Mouse (Mus musculus): ENCODE results near the gene E130114P18Rik. TPM values are rescaled to one million over a fixed set of nuclear protein-coding genes. Genes with fewer than 3 reads are reported as not detected.

The E130114P18Rik gene
- total and polyA plus RNA-seq, 2 experiments from 2014 or later = 15.2 to 19.3 TPM

DNA sequence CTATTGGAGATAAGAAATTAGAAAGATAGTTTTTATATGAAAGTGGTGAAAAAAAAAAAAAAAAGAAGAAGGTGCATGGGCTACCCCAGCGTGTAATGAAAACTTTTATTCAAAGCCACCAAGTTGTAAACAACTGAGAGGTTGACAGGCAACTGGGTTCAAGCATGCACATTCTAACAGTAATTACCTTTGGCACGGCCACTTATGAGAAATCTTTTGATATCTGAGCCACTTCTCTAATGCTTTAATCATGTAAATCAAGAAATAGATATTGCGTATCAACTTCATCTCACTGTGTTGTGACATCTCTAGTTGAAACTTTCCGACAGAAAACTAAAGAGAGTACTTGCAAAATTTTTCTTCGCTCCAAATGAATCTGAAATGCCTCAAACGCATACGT lies 192.7 kb downstream of the E130114P18Rik start:
- TF ChIP-seq CTCF (IDR thresholded peaks at IDR 0.05; ENCODE audit: low read depth) = no peak
- no peaks in the 10 kb centered on the region for H3K9me3 ChIP-seq (ENCODE audit: low read length)
- no peaks in the 10 kb centered on the region for H3K27me3 ChIP-seq (ENCODE audit: insufficient read depth, low read length)
- H3K4me3 ChIP-seq (ENCODE audit: low read depth, low read length) = no peak overlapping the region
- no peak overlapping the region for H3K4me2 ChIP-seq (ENCODE audit: low read depth)
- DNase-seq (no peak), ATAC-seq (no peak)
- no peak overlapping the region for H3K9ac ChIP-seq
- H3K27ac ChIP-seq (ENCODE audit: low read depth, low read length) = no peak overlapping the region
- H3K36me3 ChIP-seq (ENCODE audit: insufficient read depth) = no peaks in the 10 kb centered on the region
- 0 out of 2 replicates have a peak, but pooled peaks cover 4% of the 10 kb centered on the region for H3K4me1 ChIP-seq (ENCODE audit: insufficient read depth)
- WGBS = 31% methylated on average over 7 of the region's 7 CpGs

DNA sequence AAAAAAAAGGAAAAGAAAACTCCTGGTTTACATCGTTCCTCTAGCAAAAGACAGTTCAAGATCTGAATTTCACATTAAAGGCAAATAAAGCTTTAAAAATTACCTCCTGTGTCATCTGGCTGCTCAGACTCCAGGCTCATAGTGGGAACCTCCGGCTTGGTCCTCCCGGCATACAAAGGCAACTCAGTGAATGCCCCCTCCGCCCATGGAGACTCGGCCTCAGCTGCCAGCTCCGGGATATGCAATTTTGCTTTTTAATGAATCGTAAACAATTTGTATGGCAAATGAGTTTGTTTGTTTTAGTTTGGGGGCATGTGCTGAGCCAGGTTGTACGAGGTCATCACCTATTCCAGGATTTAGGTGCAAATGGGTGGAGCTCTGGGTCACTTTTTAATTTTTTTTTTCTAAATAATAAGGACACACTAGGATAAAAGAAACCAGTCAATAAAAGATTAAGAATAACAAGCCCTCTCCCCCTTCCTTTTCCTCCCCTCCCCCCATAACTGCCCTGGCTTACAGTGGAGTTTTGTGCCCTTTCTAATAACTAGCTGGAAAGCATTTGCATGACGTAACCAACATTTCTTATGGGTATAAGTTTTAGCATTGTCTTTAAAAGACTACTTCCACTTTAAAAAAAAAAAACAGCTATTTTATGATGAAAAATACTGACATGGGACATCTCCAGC lies 193.3 kb downstream of the E130114P18Rik start:
- Histone ChIP-seq H3K4me3 (ENCODE audit: low read depth, low read length) (peak overlapping the region; percentile 31), H3K9me3 (ENCODE audit: low read length) (no peaks in the 10 kb centered on the region), H3K4me2 (ENCODE audit: low read depth) (peak overlapping the region; percentile 47), H3K9ac (peak overlapping the region; percentile 56), H3K27ac (ENCODE audit: low read depth, low read length) (peak overlapping the region; percentile 65), H3K27me3 (ENCODE audit: insufficient read depth, low read length) (no peaks in the 10 kb centered on the region), H3K4me1 (ENCODE audit: insufficient read depth) (0 out of 2 replicates have a peak, but pooled peaks cover 6% of the 10 kb centered on the region), H3K36me3 (ENCODE audit: insufficient read depth) (no peaks in the 10 kb centered on the region)
- DNase-seq (no peak), ATAC-seq (no peak)
- 14% methylated on average over 9 of the region's 9 CpGs for whole genome bisulfite sequencing
- TF ChIP-seq CTCF (IDR thresholded peaks at IDR 0.05; ENCODE audit: low read depth) = no peak

DNA sequence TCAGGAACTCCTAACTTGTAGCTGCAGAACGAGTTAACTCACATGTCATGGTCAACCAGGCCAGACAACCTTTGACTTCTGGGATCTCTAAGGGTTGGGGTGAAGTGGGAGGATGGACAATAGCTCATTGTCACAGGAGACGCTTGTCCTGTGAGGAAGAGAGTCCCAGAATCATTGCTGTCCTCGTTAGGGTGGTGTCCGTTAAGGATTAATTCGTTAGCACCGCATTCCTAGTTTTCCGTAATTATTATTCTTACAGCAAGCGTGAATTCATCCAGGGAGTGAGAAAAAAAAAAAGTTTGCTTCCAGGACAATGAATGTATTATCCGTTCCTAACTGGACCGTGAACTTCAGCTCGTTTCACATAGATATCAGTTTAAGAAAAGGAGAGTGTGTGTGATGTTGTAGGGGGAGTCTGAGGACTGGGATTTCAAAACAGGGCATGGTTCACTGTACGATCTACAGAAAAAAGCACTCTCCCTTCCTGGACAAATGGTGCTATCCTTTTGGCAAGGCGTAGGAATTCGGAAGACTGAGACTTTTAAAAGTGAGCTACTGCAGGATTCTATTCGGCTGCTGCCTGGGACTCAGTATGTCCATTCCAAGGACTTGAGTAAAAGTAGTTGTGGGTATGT lies 195.0 kb downstream of the E130114P18Rik start:
- 10% methylated on average over 15 of the region's 15 CpGs for WGBS
- peak; percentile 69 for DNase-seq

DNA sequence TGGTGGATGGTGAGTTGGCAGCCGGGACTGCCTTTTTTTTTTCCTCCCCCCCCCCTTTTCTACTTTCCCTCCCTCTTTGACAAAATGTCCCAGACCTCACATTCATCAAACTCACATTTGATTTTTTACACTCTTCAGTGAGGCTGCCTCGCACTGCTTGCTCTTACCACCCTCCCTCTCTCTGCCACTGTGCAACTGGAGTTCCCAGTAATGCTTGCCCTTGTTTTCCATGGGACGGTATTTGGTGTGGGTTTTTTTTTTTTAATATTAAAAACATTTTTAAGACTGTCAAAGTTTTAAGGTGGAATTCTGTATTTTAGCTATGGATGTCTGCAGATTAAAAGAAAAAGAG lies 195.8 kb downstream of the E130114P18Rik start:
- ATAC-seq (peak; percentile 50), DNase-seq (no peak)
- Histone ChIP-seq H3K27me3 (ENCODE audit: insufficient read depth, low read length) (no peaks in the 10 kb centered on the region), H3K27ac (ENCODE audit: low read depth, low read length) (peak overlapping the region; percentile 79), H3K9me3 (ENCODE audit: low read length) (no peaks in the 10 kb centered on the region), H3K9ac (peak overlapping the region; percentile 56), H3K4me1 (ENCODE audit: insufficient read depth) (0 out of 2 replicates have a peak, but pooled peaks cover 8% of the 10 kb centered on the region), H3K36me3 (ENCODE audit: insufficient read depth) (no peaks in the 10 kb centered on the region), H3K4me3 (ENCODE audit: low read depth, low read length) (peak overlapping the region; percentile 31), H3K4me2 (ENCODE audit: low read depth) (peak overlapping the region; percentile 47)
- TF ChIP-seq CTCF (IDR thresholded peaks at IDR 0.05; ENCODE audit: low read depth) = no peak
- WGBS = 22% methylated on average over 3 of the region's 3 CpGs

More for the DNA sequence above, 195.0 kb downstream of the E130114P18Rik start:
- H3K4me1 ChIP-seq (ENCODE audit: insufficient read depth) = 0 out of 2 replicates have a peak, but pooled peaks cover 8% of the 10 kb centered on the region
- no peaks in the 10 kb centered on the region for H3K27me3 ChIP-seq (ENCODE audit: insufficient read depth, low read length)
- peak; percentile 12; the same call in 1 of the 2 replicates for ATAC-seq
- H3K36me3 ChIP-seq (ENCODE audit: insufficient read depth) = no peaks in the 10 kb centered on the region
- H3K27ac ChIP-seq (ENCODE audit: low read depth, low read length) = peak overlapping the region; percentile 79
- peak overlapping the region; percentile 56 for H3K9ac ChIP-seq
- H3K9me3 ChIP-seq (ENCODE audit: low read length) = no peaks in the 10 kb centered on the region
- H3K4me2 ChIP-seq (ENCODE audit: low read depth) = peak overlapping the region; percentile 47
- H3K4me3 ChIP-seq (ENCODE audit: low read depth, low read length) = peak overlapping the region; percentile 31
- TF ChIP-seq CTCF (IDR thresholded peaks at IDR 0.05; ENCODE audit: low read depth) = no peak

DNA sequence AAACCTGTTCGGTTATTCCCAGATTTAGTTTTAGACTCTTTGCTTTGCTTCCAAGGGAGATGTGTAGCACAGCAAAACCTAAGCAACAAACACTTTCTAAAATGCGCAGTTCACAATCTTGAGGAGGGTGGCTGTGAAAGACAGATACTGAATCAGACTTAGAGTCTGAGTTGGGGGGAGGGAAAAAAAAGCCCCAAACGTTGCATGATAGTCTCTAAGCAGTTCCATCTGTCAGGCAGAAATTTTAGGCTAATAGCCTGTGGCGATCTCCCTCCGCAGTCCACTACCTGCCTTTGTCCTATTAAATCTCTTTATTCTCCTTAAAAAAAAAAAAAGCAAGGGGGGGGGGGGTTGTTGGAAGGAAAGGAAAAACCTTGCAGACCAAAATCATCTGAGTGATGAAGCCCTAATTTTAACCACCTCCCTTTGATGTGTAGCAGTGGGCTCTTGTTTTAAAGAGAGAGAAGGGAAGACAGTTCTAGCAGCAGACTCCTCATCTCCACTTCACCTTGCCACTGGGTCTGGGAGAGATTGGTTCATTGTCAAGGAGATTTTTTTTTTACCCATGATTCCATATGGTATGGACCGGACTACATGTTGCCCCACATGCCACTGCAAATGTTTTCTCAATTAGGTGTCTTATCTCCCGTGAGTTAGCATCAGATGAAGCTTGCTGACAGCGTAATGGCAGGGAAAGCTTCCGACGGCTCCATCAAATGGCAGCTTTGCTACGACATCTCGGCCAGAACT lies 196.4 kb downstream of the E130114P18Rik start:
- H3K4me1 ChIP-seq (ENCODE audit: insufficient read depth) = 0 out of 2 replicates have a peak, but pooled peaks cover 8% of the 10 kb centered on the region
- peak overlapping the region; percentile 79 for H3K27ac ChIP-seq (ENCODE audit: low read depth, low read length)
- no peaks in the 10 kb centered on the region for H3K9me3 ChIP-seq (ENCODE audit: low read length)
- peak overlapping the region; percentile 31 for H3K4me3 ChIP-seq (ENCODE audit: low read depth, low read length)
- TF ChIP-seq CTCF (IDR thresholded peaks at IDR 0.05; ENCODE audit: low read depth) = no peak
- ATAC-seq (peak; percentile 40), DNase-seq (peak; percentile 73)
- 14% methylated on average over 12 of the region's 12 CpGs for WGBS
- peak overlapping the region; percentile 47 for H3K4me2 ChIP-seq (ENCODE audit: low read depth)
- H3K36me3 ChIP-seq (ENCODE audit: insufficient read depth) = no peaks in the 10 kb centered on the region
- no peaks in the 10 kb centered on the region for H3K27me3 ChIP-seq (ENCODE audit: insufficient read depth, low read length)
- H3K9ac ChIP-seq = peak overlapping the region; percentile 56; the same call in 1 of the 2 replicates

DNA sequence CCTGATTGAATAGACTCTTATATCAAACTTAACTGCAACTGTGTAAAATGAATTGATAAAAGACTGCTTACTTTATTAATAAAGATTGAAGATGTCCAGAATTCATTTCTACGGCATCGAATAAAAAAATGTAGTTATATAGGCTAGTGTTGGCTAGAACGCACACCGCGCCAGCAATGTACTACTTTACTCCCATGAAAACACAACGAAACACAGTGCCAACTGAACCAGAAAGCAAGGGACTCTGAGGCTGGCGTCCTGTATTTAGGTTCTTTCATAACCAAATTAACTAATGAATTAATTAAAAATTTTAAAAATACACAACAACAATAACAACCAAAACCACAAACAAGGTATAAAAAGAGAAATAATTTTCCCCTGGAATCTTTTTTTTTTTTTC lies 197.0 kb downstream of the E130114P18Rik start:
- Histone ChIP-seq H3K27ac (ENCODE audit: low read depth, low read length) (peak overlapping the region; percentile 79), H3K4me2 (ENCODE audit: low read depth) (peak overlapping the region; percentile 47; the same call in 1 of the 2 replicates), H3K9me3 (ENCODE audit: low read length) (no peaks in the 10 kb centered on the region), H3K9ac (no peak overlapping the region), H3K4me3 (ENCODE audit: low read depth, low read length) (peak overlapping the region; percentile 31; the same call in 1 of the 2 replicates), H3K27me3 (ENCODE audit: insufficient read depth, low read length) (no peaks in the 10 kb centered on the region), H3K36me3 (ENCODE audit: insufficient read depth) (no peaks in the 10 kb centered on the region), H3K4me1 (ENCODE audit: insufficient read depth) (0 out of 2 replicates have a peak, but pooled peaks cover 8% of the 10 kb centered on the region)
- DNase-seq (peak; percentile 49), ATAC-seq (no peak)
- 31% methylated on average over 7 of the region's 7 CpGs for WGBS
- no peak for TF ChIP-seq CTCF (IDR thresholded peaks at IDR 0.05; ENCODE audit: low read depth)

All from forebrain, postnatal 0 days (tissue).